Mouse (Mus musculus): Measurements from ENCODE around the gene C1qb. TPM values are rescaled to one million over a fixed set of nuclear protein-coding genes. Genes with fewer than 3 reads are reported as not detected.

Gene C1qb
- polyA plus RNA-seq, 1 experiment from 2014 or later = 51.0 TPM

DNA sequence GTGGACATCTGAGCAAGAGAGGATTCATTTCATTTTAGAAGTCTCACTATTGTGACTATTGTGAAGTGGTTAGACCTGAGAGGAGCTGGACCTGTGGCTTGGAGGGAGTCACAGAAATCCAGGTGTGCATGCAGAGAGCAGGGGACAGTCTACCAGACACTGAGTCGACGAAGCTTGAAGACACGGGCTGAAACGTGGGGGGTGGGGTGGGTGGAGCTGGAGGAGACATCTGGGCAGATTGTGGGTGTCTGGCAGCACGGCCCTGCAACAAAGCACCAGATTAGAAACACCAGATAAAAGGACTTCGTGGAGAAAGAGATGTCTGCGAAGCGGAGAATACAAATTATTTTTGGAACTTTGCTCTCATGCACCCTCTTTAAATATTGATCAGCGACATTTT, 22.5 kb downstream of the C1qb start:
- Histone ChIP-seq H3K27ac (no peak overlapping the region), H3K27me3 (peaks cover 26% of the 10 kb centered on the region), H3K9ac (no peak overlapping the region), H3K4me2 (no peak overlapping the region), H3K4me1 (0 out of 2 replicates have a peak, but pooled peaks cover 5% of the 10 kb centered on the region), H3K9me3 (no peaks in the 10 kb centered on the region), H3K4me3 (no peak overlapping the region), H3K36me3 (no peaks in the 10 kb centered on the region)
- ATAC-seq (ENCODE audit: borderline replicate concordance, extremely low read depth, low FRiP score, low TSS enrichment) = no peak
- WGBS = 45% methylated on average over 9 of the region's 9 CpGs

- no peak for ATAC-seq (ENCODE audit: borderline replicate concordance, extremely low read depth, low FRiP score, low TSS enrichment)
- Histone ChIP-seq H3K4me3 (no peak overlapping the region), H3K4me2 (no peak overlapping the region), H3K4me1 (no peaks in the 10 kb centered on the region), H3K9ac (no peak overlapping the region), H3K27ac (no peak overlapping the region), H3K36me3 (no peaks in the 10 kb centered on the region), H3K9me3 (no peaks in the 10 kb centered on the region), H3K27me3 (peaks cover 26% of the 10 kb centered on the region)
- WGBS = 52% methylated on average over 2 of the region's 2 CpGs
These were observed 23.6 kb downstream of the C1qb start for GRCm38 (mm10) chr4:136862411-136862810.

- Histone ChIP-seq H3K4me3 (no peak overlapping the region), H3K27ac (no peak overlapping the region), H3K36me3 (no peaks in the 10 kb centered on the region), H3K4me1 (no peaks in the 10 kb centered on the region), H3K9ac (no peak overlapping the region), H3K9me3 (no peaks in the 10 kb centered on the region), H3K4me2 (no peak overlapping the region; the same call in 1 of the 2 replicates), H3K27me3 (peaks cover 26% of the 10 kb centered on the region)
- no peak for ATAC-seq (ENCODE audit: borderline replicate concordance, extremely low read depth, low FRiP score, low TSS enrichment)
- WGBS = 12% methylated on average over 17 of the region's 17 CpGs
These were observed 24.2 kb downstream of the C1qb start for GRCm38 (mm10) chr4:136861806-136862205.

- no peak for ATAC-seq (ENCODE audit: borderline replicate concordance, extremely low read depth, low FRiP score, low TSS enrichment)
These were observed 26.0 kb downstream of the C1qb start for GRCm38 (mm10) chr4:136860022-136860421.

GRCm38 (mm10) chr4:136855081-136855480, 30.9 kb downstream of the C1qb start:
- Histone ChIP-seq H3K4me2 (no peak overlapping the region), H3K4me1 (no peaks in the 10 kb centered on the region), H3K9ac (no peak overlapping the region), H3K27ac (no peak overlapping the region), H3K4me3 (no peak overlapping the region), H3K36me3 (no peaks in the 10 kb centered on the region), H3K27me3 (0 out of 2 replicates have a peak, but pooled peaks cover 5% of the 10 kb centered on the region), H3K9me3 (no peaks in the 10 kb centered on the region)
- WGBS = 27% methylated on average over 6 of the region's 6 CpGs
- ATAC-seq (ENCODE audit: borderline replicate concordance, extremely low read depth, low FRiP score, low TSS enrichment) = no peak

More at GRCm38 (mm10) chr4:136860022-136860421, 26.0 kb downstream of the C1qb start:
- Histone ChIP-seq H3K27ac (no peak overlapping the region), H3K4me3 (no peak overlapping the region), H3K36me3 (no peaks in the 10 kb centered on the region), H3K27me3 (peaks cover 22% of the 10 kb centered on the region), H3K9me3 (no peaks in the 10 kb centered on the region), H3K4me2 (no peak overlapping the region), H3K4me1 (no peaks in the 10 kb centered on the region), H3K9ac (no peak overlapping the region)
- 79% methylated on average over 7 of the region's 7 CpGs for WGBS

- ATAC-seq (ENCODE audit: borderline replicate concordance, extremely low read depth, low FRiP score, low TSS enrichment) = no peak
- no peaks in the 10 kb centered on the region for H3K36me3 ChIP-seq
- 59% methylated on average over 12 of the region's 12 CpGs for WGBS
- H3K4me2 ChIP-seq = no peak overlapping the region
- H3K4me3 ChIP-seq = no peak overlapping the region
- 0 out of 2 replicates have a peak, but pooled peaks cover 5% of the 10 kb centered on the region for H3K27me3 ChIP-seq
- no peak overlapping the region for H3K9ac ChIP-seq
- H3K27ac ChIP-seq = no peak overlapping the region
- H3K9me3 ChIP-seq = no peaks in the 10 kb centered on the region
- H3K4me1 ChIP-seq = no peaks in the 10 kb centered on the region
These were observed 33.0 kb downstream of the C1qb start for GRCm38 (mm10) chr4:136852989-136853388.

- no peak overlapping the region for H3K9ac ChIP-seq
- WGBS = 41% methylated on average over 5 of the region's 5 CpGs
- H3K4me2 ChIP-seq = no peak overlapping the region
- H3K9me3 ChIP-seq = no peaks in the 10 kb centered on the region
- H3K4me3 ChIP-seq = no peak overlapping the region
- ATAC-seq (ENCODE audit: borderline replicate concordance, extremely low read depth, low FRiP score, low TSS enrichment) = no peak
- H3K36me3 ChIP-seq = no peaks in the 10 kb centered on the region
- H3K27me3 ChIP-seq = 0 out of 2 replicates have a peak, but pooled peaks cover 5% of the 10 kb centered on the region
- no peak overlapping the region for H3K27ac ChIP-seq
- H3K4me1 ChIP-seq = no peaks in the 10 kb centered on the region
These were observed 33.9 kb downstream of the C1qb start for GRCm38 (mm10) chr4:136852119-136852518.

GRCm38 (mm10) chr4:136848565-136848964, 37.4 kb downstream of the C1qb start:
- Histone ChIP-seq H3K27me3 (0 out of 2 replicates have a peak, but pooled peaks cover 12% of the 10 kb centered on the region), H3K9me3 (no peaks in the 10 kb centered on the region), H3K4me3 (no peak overlapping the region), H3K36me3 (no peaks in the 10 kb centered on the region), H3K27ac (no peak overlapping the region), H3K4me2 (no peak overlapping the region), H3K4me1 (no peaks in the 10 kb centered on the region), H3K9ac (no peak overlapping the region)
- no peak for ATAC-seq (ENCODE audit: borderline replicate concordance, extremely low read depth, low FRiP score, low TSS enrichment)
- 60% methylated on average over 4 of the region's 4 CpGs for WGBS

- no peak overlapping the region for H3K9ac ChIP-seq
- H3K4me3 ChIP-seq = no peak overlapping the region
- H3K36me3 ChIP-seq = no peaks in the 10 kb centered on the region
- H3K9me3 ChIP-seq = no peaks in the 10 kb centered on the region
- no peaks in the 10 kb centered on the region for H3K4me1 ChIP-seq
- 68% methylated on average over 6 of the region's 6 CpGs for WGBS
- no peak for ATAC-seq (ENCODE audit: borderline replicate concordance, extremely low read depth, low FRiP score, low TSS enrichment)
- no peak overlapping the region for H3K4me2 ChIP-seq
- no peak overlapping the region for H3K27ac ChIP-seq
- peaks cover 8% of the 10 kb centered on the region; the same call in 1 of the 2 replicates for H3K27me3 ChIP-seq
These were observed 38.8 kb downstream of the C1qb start for GRCm38 (mm10) chr4:136847166-136847565.

DNA sequence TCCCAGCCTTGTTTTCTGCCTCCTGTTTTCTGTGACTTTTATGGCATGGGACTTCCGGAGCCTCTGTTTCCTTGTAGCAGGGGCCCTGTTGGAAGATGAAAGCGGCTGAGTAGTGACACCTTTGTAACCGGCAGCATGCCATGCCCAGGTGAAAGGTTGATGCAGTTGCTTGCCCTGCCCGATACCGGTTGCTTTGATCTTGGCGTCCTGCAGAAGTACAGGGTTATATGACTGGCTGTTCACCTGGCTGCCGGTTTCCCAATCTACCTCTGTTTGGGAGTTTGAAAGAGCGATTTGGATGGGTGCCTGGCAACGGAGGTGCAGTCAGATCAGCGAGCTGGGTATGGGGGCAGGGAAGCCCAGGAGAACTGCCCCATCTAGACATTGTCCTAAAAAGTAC, 43.2 kb downstream of the C1qb start:
- 61% methylated on average over 10 of the region's 10 CpGs for WGBS
- H3K4me1 ChIP-seq = no peaks in the 10 kb centered on the region
- H3K9me3 ChIP-seq = no peaks in the 10 kb centered on the region
- no peak overlapping the region for H3K27ac ChIP-seq
- H3K9ac ChIP-seq = no peak overlapping the region
- no peak overlapping the region for H3K4me3 ChIP-seq
- peaks cover 33% of the 10 kb centered on the region for H3K27me3 ChIP-seq
- no peaks in the 10 kb centered on the region for H3K36me3 ChIP-seq
- ATAC-seq (ENCODE audit: borderline replicate concordance, extremely low read depth, low FRiP score, low TSS enrichment) = no peak
- H3K4me2 ChIP-seq = no peak overlapping the region

- WGBS = 55% methylated on average over 4 of the region's 4 CpGs
- Histone ChIP-seq H3K9ac (no peak overlapping the region), H3K9me3 (no peaks in the 10 kb centered on the region), H3K4me2 (no peak overlapping the region), H3K27me3 (peaks cover 40% of the 10 kb centered on the region), H3K4me1 (no peaks in the 10 kb centered on the region; the same call in 1 of the 2 replicates), H3K36me3 (no peaks in the 10 kb centered on the region), H3K4me3 (no peak overlapping the region), H3K27ac (no peak overlapping the region)
- ATAC-seq (ENCODE audit: borderline replicate concordance, extremely low read depth, low FRiP score, low TSS enrichment) = no peak
These were observed 44.0 kb downstream of the C1qb start for GRCm38 (mm10) chr4:136842033-136842432.

GRCm38 (mm10) chr4:136841056-136841455, 44.9 kb downstream of the C1qb start:
- Histone ChIP-seq H3K4me1 (peaks cover 8% of the 10 kb centered on the region), H3K27ac (no peak overlapping the region), H3K27me3 (peaks cover 37% of the 10 kb centered on the region), H3K9me3 (no peaks in the 10 kb centered on the region), H3K4me3 (no peak overlapping the region), H3K36me3 (no peaks in the 10 kb centered on the region), H3K4me2 (no peak overlapping the region), H3K9ac (no peak overlapping the region)
- 10% methylated on average over 5 of the region's 5 CpGs for WGBS
- ATAC-seq (ENCODE audit: borderline replicate concordance, extremely low read depth, low FRiP score, low TSS enrichment) = no peak

GRCm38 (mm10) chr4:136838462-136838861, 47.5 kb downstream of the C1qb start:
- no peaks in the 10 kb centered on the region for H3K36me3 ChIP-seq
- H3K27ac ChIP-seq = no peak overlapping the region
- no peaks in the 10 kb centered on the region for H3K9me3 ChIP-seq
- H3K4me3 ChIP-seq = no peak overlapping the region
- H3K4me2 ChIP-seq = no peak overlapping the region
- peaks cover 44% of the 10 kb centered on the region for H3K27me3 ChIP-seq
- ATAC-seq (ENCODE audit: borderline replicate concordance, extremely low read depth, low FRiP score, low TSS enrichment) = no peak
- no peak overlapping the region for H3K9ac ChIP-seq
- WGBS = 45% methylated on average over 9 of the region's 9 CpGs
- H3K4me1 ChIP-seq = peaks cover 25% of the 10 kb centered on the region

Data from lung, embryonic 15.5 days (tissue).